Mouse (Mus musculus): Measurements from ENCODE around the gene Actr10.

DNA sequence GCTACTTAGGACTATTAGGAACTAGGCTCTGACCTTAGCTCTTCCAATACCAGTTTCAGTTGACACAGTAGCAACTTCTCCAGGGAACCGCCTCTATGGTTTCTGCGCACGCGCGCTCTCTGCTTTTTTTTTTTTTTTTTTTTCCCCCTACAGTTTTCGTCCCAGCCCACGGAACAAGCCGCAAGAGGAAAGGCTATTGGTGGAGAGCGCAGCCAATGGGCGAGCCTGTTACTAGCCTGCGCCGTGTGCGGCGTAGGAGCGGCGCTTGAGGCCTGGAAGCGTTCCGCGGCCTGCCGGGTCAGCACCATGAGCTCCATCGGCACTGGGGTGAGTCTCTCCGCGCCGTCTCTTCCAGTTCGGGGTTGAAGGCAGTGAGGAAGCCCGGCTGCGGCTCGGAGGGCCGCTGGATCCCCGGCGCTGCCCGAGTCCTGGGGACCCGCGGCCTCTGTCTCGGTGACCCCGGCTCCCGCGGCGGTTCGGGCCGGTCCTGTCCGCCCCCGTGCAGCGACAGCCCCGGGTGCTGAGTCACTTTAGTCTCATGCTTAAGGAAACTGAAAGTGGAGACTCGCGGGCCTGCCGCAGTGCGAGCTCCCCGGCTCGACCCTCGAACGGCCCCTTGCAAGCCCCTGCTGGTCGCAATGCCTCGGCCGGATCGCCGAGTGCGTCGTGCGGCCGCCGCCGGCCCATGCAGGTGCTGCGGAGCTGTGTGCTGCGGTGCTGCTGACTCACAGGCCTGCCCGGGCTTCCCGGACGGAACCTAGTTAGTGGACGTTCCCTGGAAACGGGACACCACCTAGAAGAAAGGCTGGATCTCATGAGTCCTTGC lies 37.0 kb downstream of the Actr10 start, which contains the start of gene Psma3:
- TF ChIP-seq CTCF (IDR thresholded peaks at IDR 0.05) (peak; percentile 38), EP300 (IDR thresholded peaks at IDR 0.05) (no peak)

All from lung, postnatal 0 days (tissue).